Mouse (Mus musculus) bone marrow, adult 2 months (tissue): ENCODE results near the gene Cmklr1. TPM values are rescaled to one million over a fixed set of nuclear protein-coding genes. Genes with fewer than 3 reads are reported as not detected.
A peak's percentile ranks its signal among the peaks of the same experiment; 100 is the strongest.

Experiments
- H3K27ac ChIP-seq: fragments of 200-500 bp; 2 replicates; pipeline ENCODE4 v1.5.1; 2012; ENCODE audit warnings: low read depth, mild to moderate bottlenecking, control low read depth, inconsistent platforms, low read length; ENCODE audit not compliant: control insufficient read depth, poor library complexity, insufficient read depth
- H3K4me1 ChIP-seq: fragments of 200-500 bp; 2 replicates; pipeline ENCODE4 v1.6.1; 2011; ENCODE audit warnings: low read length; ENCODE audit not compliant: control insufficient read depth, insufficient read depth
- H3K4me3 ChIP-seq: fragments of 200-500 bp; replicated peaks from 2 replicates; pipeline ENCODE3; 2011; ENCODE audit warnings: mild to moderate bottlenecking, low read depth, low read length, control low read depth; ENCODE audit not compliant: control insufficient read depth
- CTCF ChIP-seq: fragments of 200-500 bp; IDR thresholded peaks from 2 replicates; pipeline ENCODE4 v1.5.1; 2011; ENCODE audit warnings: low read length, control low read depth; ENCODE audit not compliant: control insufficient read depth, insufficient read depth
- POLR2A ChIP-seq: fragments of 200-500 bp; IDR thresholded peaks from 2 replicates; pipeline ENCODE4 v1.6.1; 2011; ENCODE audit warnings: low read depth, mild to moderate bottlenecking, control low read depth, low read length, borderline replicate concordance; ENCODE audit not compliant: control insufficient read depth
- WGBS: fragments of 180-500 bp; shearing (Covaris S2); methylation state at CpG from one replicate; pipeline ENCODE4 v1.1.7; 2018; 5-methylcytosine and 5-hydroxymethylcytosine counted together
- polyA plus RNA-seq: library from polyadenylated mRNA; stranded (reverse); fragments of >200 nt; gene quantifications from 2 replicates; pipeline ENCODE4 v1.2.4, GENCODE M21; 2011; ENCODE audit warnings: low replicate concordance; ENCODE audit not compliant: missing spikeins, insufficient read depth, insufficient read length

Cmklr1 gene
- polyA plus RNA-seq, 1 experiment: 2.6 TPM

DNA sequence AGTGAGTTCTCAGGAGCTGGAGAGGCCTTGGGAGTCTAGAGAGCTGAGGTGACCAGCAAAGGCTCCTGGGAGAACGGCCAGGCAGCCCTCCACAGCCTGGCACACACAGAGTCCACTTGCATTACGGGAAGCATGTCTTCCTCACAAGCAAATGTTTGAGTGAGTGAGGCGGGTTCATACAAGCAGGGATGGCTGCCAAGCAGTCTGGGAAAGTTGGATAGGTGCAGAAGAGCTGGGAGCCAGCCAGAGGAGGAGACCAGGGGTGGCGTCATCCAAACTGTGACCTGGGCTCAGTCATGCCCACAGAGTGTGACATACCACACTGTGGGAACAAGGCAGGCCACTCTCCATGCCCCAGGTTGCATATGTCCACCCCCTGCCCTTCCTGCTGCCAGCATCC, 25.2 kb downstream of the Cmklr1 start:
- 77% methylated on average over 4 of the region's 4 CpGs for WGBS
- H3K4me1 ChIP-seq: peaks cover 5% of the 10 kb centered on the region; the same call in 1 of the 2 replicates
- TF ChIP-seq POLR2A (no peak), CTCF (no peak)
- H3K27ac ChIP-seq: no peak overlapping the region
- H3K4me3 ChIP-seq: no peak overlapping the region

DNA sequence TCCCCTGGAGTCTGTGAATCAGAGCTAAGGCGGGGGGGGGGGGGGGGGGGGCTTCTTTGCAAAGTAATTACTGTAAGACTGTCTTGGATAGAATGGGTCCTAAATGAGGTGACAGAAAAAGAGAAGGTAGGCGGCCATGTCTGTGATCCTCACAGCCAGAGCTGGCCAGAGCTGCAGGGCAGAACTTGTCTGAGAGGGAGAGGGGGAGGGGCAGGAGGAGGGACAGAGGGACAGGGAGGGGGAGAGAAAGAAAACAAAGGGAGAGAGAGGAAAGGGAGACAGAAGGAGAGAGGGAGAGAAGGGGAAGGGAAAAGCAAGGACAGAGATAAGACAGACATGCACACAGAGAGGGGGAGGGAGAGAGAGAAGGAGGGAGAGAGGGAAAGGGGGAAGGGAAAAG, 27.2 kb downstream of the Cmklr1 start:
- no peak overlapping the region for H3K27ac ChIP-seq
- TF ChIP-seq POLR2A: no peak
- no peak for TF ChIP-seq CTCF
- H3K4me3 ChIP-seq: no peak overlapping the region
- peaks cover 5% of the 10 kb centered on the region; the same call in 1 of the 2 replicates for H3K4me1 ChIP-seq
- WGBS: 52% methylated on average over 2 of the region's 2 CpGs

- TF ChIP-seq CTCF: no peak
- TF ChIP-seq POLR2A: no peak
- Histone ChIP-seq H3K4me3 (peak overlapping the region; percentile 24), H3K4me1 (peaks cover 1% of the 10 kb centered on the region; the same call in 1 of the 2 replicates), H3K27ac (no peak overlapping the region)
- 5% methylated on average over 7 of the region's 7 CpGs for WGBS
Measured at GRCm38 (mm10) chr5:113620999-113621398, 29.2 kb downstream of the Cmklr1 start.

DNA sequence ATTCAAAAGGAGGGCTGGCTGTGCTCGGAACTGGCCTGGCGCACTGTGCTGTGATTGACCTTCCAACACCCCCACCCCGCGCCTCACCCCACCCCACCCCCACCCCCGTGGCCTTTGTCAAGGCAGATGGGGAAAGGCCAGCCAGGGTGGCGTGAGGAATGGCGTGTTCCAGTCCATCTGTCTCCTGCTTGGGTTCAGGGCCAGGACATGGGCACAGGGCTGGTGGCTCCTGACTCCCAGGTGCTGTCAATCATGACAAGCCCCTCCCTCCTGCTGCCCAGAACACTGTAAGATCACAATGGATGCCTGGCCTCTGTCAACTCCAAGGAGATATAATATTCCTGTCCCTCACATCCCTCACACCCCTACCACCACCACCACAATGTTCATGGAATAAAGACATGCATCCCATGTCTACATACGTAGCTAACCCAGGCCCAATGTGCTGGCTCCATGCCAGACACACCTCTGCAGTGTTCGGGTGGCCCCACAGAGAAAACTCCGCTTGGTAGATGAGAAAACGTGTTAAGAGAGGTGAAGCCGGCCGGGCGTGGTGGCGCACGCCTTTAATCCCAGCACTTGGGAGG, 30.0 kb downstream of the Cmklr1 start:
- WGBS: 67% methylated on average over 16 of the region's 16 CpGs
- Histone ChIP-seq H3K4me3 (no peak overlapping the region), H3K27ac (no peak overlapping the region), H3K4me1 (peaks cover 1% of the 10 kb centered on the region; the same call in 1 of the 2 replicates)
- TF ChIP-seq CTCF (no peak), POLR2A (no peak)

DNA sequence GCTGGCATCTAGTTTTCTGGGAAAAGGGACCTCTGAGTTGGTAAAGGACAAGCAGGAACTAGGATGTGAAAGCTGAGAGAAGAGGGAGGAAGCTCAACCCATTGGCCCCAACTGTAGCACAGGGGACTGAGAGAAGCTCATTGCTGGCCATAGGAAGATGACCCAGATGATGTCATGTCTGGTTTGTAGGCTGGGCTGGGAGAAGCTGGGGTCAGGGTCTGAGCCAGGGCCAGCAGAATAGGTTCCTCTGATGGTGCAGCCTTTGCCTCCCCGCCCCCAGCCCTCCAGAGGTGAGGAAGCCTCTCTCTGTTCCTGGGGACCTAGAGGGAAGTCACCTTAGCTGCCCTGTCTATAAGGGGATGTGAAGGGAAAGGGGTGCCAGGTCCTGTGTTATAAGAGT, 31.1 kb downstream of the Cmklr1 start:
- Histone ChIP-seq H3K27ac (no peak overlapping the region), H3K4me1 (peaks cover 1% of the 10 kb centered on the region; the same call in 1 of the 2 replicates), H3K4me3 (no peak overlapping the region)
- WGBS: 74% methylated on average over 1 of the region's 1 CpGs
- TF ChIP-seq CTCF (no peak), POLR2A (no peak)

GRCm38 (mm10) chr5:113618716-113619115, 31.5 kb downstream of the Cmklr1 start:
- no peak overlapping the region for H3K27ac ChIP-seq
- 85% methylated on average over 4 of the region's 4 CpGs for WGBS

DNA sequence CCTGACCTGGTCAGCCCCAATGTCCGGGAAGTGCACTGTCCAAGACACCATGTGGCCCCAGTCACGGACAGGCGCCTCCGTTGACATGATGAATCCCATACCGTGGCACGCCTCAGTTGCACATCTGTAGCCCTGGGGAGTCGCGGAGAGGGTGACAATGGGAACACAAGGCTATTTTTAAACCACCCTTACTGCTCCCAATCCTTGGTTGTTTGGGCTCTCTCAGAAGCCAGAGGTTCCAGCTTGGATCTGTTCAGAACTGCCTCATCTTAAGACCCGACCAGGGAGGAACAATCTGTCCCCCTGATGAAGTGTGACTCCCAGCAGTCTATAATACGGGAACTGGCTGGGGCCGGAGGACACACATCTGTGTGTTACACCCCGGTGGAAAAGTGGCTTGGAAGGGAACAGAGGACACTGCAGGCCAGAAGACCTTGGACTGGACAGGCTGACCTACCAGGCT, 38.4 kb downstream of the Cmklr1 start:
- TF ChIP-seq CTCF (no peak), POLR2A (no peak)
- H3K27ac ChIP-seq: no peak overlapping the region
- WGBS: 81% methylated on average over 12 of the region's 12 CpGs
- no peak overlapping the region for H3K4me3 ChIP-seq
- no peaks in the 10 kb centered on the region for H3K4me1 ChIP-seq

More at GRCm38 (mm10) chr5:113618716-113619115, 31.5 kb downstream of the Cmklr1 start:
- no peak overlapping the region for H3K4me3 ChIP-seq
- H3K4me1 ChIP-seq: peaks cover 1% of the 10 kb centered on the region; the same call in 1 of the 2 replicates
- TF ChIP-seq CTCF (no peak), POLR2A (no peak)

GRCm38 (mm10) chr5:113611131-113611530, 39.1 kb downstream of the Cmklr1 start:
- H3K4me3 ChIP-seq: no peak overlapping the region
- H3K27ac ChIP-seq: no peak overlapping the region
- no peak for TF ChIP-seq POLR2A
- TF ChIP-seq CTCF: no peak
- 71% methylated on average over 6 of the region's 6 CpGs for WGBS
- H3K4me1 ChIP-seq: no peaks in the 10 kb centered on the region
